Mouse (Mus musculus): Measurements from ENCODE around the gene Elovl3.
A peak's percentile ranks its signal among the peaks of the same experiment; 100 is the strongest.
"Not testable (repeated sequence)": the region's sequence is repeated elsewhere in the genome, so short reads cannot be mapped to it uniquely, and the experiment has no call there.

Elovl3 gene

GRCm38 (mm10) chr19:46135789-46136638 lies 4.3 kb downstream of the Elovl3 start:
- DNase-seq (ENCODE audit: low read depth, low spot score): peak; percentile 55

GRCm38 (mm10) chr19:46136639-46137580 lies 5.2 kb downstream of the Elovl3 start:
- DNase-seq (ENCODE audit: low read depth, low spot score): peak; percentile 51

DNA sequence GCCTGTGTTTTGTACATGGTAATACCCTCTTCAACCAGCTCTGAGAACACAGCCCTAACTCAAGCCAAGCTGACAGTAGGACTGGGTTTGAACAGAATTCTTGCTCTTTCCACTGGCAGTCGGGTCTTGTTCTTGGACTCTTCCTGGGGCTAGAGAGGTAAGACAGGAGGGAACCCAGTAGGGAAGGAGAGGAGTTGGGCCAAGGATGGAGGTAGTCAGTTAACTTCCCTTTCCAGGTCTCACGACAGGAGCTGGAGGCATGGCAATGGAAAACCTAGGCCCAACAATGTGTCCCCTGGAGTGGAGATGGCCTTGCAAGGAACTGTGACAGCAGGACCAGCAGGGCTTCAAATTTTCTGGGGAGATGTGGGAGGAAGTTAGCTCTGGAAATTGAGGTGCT lies 8.6 kb downstream of the Elovl3 start:
- DNase-seq (ENCODE audit: low read depth, low spot score): no peak

GRCm38 (mm10) chr19:46141091-46141490 lies 9.4 kb downstream of the Elovl3 start:
- DNase-seq (ENCODE audit: low read depth, low spot score): no peak

GRCm38 (mm10) chr19:46147511-46148371 lies 16.0 kb downstream of the Elovl3 start, which contains the start of gene Pitx3:
Gene Pitx3, minus strand, starts transcription at chr19:46148326.
- peak; percentile 14 for DNase-seq (ENCODE audit: low read depth, low spot score)

- DNase-seq (ENCODE audit: low read depth, low spot score): peak; percentile 59
These were observed 16.7 kb downstream of the Elovl3 start for GRCm38 (mm10) chr19:46148372-46148760.

DNA sequence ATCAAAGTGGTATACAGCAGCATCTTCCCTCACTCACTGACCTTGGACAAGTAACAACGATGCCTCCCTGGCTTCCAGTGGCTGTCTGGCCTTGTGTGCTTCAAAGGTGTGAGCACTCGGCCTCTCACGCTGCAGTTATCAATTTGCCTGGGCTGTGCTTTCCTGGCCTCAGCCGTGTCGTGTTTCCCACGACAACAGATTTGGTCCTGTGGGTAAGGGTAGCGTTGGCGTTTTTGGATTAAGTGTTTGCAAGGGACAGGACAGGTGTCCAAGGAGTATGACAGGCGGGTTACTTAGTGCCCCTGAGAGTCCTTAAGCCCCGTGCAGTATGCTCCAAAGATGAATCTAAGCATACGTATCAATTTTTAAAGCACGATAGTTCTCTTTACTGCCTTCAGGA lies 17.4 kb downstream of the Elovl3 start:
- DNase-seq (ENCODE audit: low read depth, low spot score): no peak

DNA sequence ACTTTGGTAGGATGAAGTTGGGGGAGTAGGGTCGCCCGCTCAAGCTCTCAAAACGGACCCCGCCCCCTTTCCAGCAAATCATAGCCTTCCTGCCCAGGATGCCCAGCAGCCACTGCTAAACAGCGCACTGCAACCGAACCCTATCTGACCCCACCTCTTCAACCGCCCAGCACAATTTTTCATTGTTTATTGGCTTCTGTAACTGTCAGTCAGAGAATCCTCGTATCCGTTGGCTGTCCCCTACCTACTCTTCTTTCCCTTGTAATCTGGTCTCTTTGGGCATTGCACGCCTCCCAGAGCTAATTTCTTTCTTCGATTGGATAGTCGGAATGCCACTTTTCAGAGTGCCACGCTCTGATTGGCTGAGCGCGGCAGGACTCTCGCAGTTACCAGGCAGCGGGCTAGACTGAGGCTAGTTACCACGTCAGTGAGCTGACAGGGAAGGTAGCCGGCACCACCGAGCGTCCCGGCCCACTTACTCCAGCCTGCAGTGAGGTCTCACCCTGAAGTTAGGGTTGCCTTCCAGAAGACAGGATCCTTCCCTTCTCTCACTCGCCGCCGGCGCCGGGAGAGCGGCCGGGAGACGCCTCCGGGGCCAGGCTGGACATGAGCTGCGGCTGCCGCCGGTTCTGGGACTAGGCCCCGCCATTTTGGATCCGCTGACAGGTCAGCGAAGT lies 20.6 kb downstream of the Elovl3 start, which contains the start of gene Gbf1:
Gene Gbf1, plus strand, starts transcription at position 383 of the 677 bp plus-strand sequence.
- DNase-seq (ENCODE audit: low read depth, low spot score): peak; percentile 100

DNA sequence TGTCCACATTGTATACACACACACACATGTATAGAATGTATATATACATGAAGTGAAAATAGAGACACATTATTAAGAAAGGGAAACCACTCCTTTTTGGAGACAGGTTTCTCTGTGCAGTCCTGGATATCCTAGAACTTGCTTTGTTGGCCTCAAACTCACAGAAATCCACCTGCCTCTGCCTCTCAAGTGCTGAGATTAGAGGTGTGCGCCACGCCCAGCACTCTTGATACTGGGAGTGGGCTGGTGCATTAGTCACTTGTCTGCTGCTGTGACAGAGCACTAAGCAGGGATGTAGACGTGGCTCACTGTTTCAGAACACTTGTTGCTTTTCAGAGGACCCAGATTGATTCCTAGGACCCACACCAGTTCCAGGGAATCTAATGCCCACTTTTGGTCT lies 34.3 kb downstream of the Elovl3 start:
- no peak for DNase-seq (ENCODE audit: low read depth, low spot score)

GRCm38 (mm10) chr19:46167169-46167568 lies 35.5 kb downstream of the Elovl3 start:
- not testable (repeated sequence) for DNase-seq (ENCODE audit: low read depth, low spot score)

GRCm38 (mm10) chr19:46169396-46169795 lies 37.7 kb downstream of the Elovl3 start:
- no peak for DNase-seq (ENCODE audit: low read depth, low spot score)

- no peak for DNase-seq (ENCODE audit: low read depth, low spot score)
These were observed 38.2 kb downstream of the Elovl3 start for GRCm38 (mm10) chr19:46169913-46170312.

- no peak for DNase-seq (ENCODE audit: low read depth, low spot score)
These were observed 40.8 kb downstream of the Elovl3 start for GRCm38 (mm10) chr19:46172541-46172940.

DNA sequence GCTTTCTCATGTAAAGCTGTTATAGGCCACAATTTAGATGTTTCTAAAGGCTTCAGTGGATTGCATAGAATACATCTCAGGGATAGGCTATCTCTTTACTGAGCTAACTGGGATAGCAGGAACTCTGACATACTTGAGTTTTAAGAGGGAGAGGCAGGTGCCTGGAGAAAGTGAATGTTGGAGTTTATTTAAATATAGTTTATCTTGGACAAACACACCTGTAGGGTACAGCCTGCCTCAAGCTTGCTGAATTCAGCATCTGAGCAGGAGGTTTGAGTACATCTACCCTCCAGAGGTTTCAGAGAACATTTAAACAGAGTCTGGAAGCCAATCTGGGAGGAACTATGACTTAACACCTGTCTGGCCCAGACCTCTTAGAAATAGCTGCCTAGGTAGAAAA lies 43.5 kb downstream of the Elovl3 start:
- DNase-seq (ENCODE audit: low read depth, low spot score): no peak

- DNase-seq (ENCODE audit: low read depth, low spot score): peak; percentile 33
These were observed 45.3 kb downstream of the Elovl3 start for GRCm38 (mm10) chr19:46177046-46177445.

DNA sequence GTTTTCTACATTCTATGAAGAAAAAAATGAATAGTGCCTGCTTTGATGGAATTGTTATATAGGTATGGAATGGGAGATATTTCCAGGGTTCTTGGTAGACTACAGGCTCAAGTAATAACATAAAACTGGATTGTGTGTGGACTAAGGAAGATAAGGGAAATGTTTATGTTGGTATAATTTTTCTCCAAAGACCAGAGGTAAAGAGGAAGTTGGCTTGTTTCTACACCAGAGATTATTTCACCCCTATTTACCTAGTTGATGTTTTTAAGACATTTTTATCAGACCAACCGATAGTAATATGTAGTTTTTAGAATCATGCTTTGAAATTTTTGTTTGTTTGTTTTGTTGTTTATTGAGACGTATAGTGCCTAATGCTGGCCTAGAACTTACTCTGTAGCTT lies 48.6 kb downstream of the Elovl3 start:
- no peak for DNase-seq (ENCODE audit: low read depth, low spot score)

DNA sequence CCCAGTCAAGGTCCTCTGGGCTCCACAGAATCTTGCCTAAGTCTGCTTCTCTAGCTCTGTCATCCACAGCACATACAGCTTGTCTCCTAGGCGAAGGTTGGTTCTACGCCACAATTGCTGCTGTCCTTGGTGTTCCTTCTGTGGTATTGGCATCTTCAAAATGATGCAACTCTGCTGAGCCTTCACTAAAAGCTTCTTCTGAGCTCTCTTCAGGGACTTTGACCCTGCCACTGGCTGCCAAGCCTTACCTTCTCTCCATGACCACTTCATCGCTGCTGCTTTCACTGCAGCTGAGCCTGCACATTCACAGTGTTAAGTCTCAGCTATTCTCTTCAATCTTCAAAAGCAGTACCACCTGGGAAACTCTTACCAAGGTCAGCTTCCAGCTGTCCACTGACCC lies 50.5 kb downstream of the Elovl3 start:
- no peak for DNase-seq (ENCODE audit: low read depth, low spot score)
